Mouse (Mus musculus) embryonic facial prominence, embryonic 14.5 days (tissue): ENCODE data around the gene Lrrc58. TPM values are rescaled to one million over a fixed set of nuclear protein-coding genes. Genes with fewer than 3 reads are reported as not detected.

Experiments used
- ATAC-seq: fragments of 200-750 bp; cut with Nextera tagmentation; 2 replicates; pipeline ENCODE4 v1.8.0; 2017; ENCODE audit warnings: low read depth, moderate number of reproducible peaks, moderate TSS enrichment
- DNase-seq: peaks from one replicate; pipeline ENCODE4 v3.0.0-alpha.2; 2015; ENCODE audit warnings: low spot score
- H3K27ac ChIP-seq: fragments of 300-500 bp; sonication (generic); replicated peaks from 2 replicates; pipeline ENCODE4 v1.5.1; 2014; ENCODE audit warnings: low read depth, mild to moderate bottlenecking, low read length, moderate library complexity
- H3K27me3 ChIP-seq: fragments of 300-500 bp; sonication (generic); replicated peaks from 2 replicates; pipeline ENCODE4 v1.6.1; 2014; ENCODE audit warnings: low read length; ENCODE audit not compliant: control insufficient read depth, insufficient read depth
- H3K36me3 ChIP-seq: fragments of 300-500 bp; sonication (generic); 2 replicates; pipeline ENCODE4 v1.6.1; 2014; ENCODE audit warnings: low read length, mixed read lengths; ENCODE audit not compliant: control insufficient read depth, insufficient read depth
- H3K4me1 ChIP-seq: fragments of 300-500 bp; sonication (generic); 2 replicates; pipeline ENCODE4 v1.6.1; 2014; ENCODE audit warnings: antibody characterized with exemption, low read length; ENCODE audit not compliant: control insufficient read depth, insufficient read depth
- H3K4me2 ChIP-seq: fragments of 300-500 bp; sonication (generic); 2 replicates; pipeline ENCODE4 v1.6.1; 2014; ENCODE audit warnings: low read depth, mild to moderate bottlenecking, low read length, moderate library complexity, mixed read lengths
- H3K4me3 ChIP-seq: fragments of 300-500 bp; sonication (generic); 2 replicates; pipeline ENCODE4 v1.5.1; 2014; ENCODE audit warnings: low read depth, mild to moderate bottlenecking, low read length
- H3K9ac ChIP-seq: fragments of 300-500 bp; sonication (generic); 2 replicates; pipeline ENCODE4 v1.6.1; 2014; ENCODE audit warnings: low read depth, mild to moderate bottlenecking, low read length, moderate library complexity, mixed read lengths
- H3K9me3 ChIP-seq: fragments of 300-500 bp; sonication (generic); 2 replicates; pipeline ENCODE4 v1.6.1; 2016; ENCODE audit warnings: low read length; ENCODE audit not compliant: control insufficient read depth
- WGBS: fragments of 180-500 bp; shearing (Covaris S2); extraction: QIAGEN DNeasy Blood & Tissue Kit; methylation state at CpG from one replicate; pipeline ENCODE4 v1.1.7; 2014; 5-methylcytosine and 5-hydroxymethylcytosine counted together
- polyA plus RNA-seq: library from polyadenylated mRNA; unstranded; fragments of >200 nt; fragmentation: Nextera tagmentation; extraction: Ambion mirVana; gene quantifications from 2 replicates; pipeline ENCODE4 v1.2.1, GENCODE M21; 2014

The Lrrc58 gene
- polyA plus RNA-seq, 1 experiment from 2014 or later: 52.4 TPM

- H3K4me3 ChIP-seq: no peak overlapping the region
- WGBS: 38% methylated on average over 2 of the region's 2 CpGs
- no peak overlapping the region for H3K9ac ChIP-seq
- H3K4me1 ChIP-seq: peaks cover 3% of the 10 kb centered on the region; the same call in 1 of the 2 replicates
- no peak for DNase-seq
- H3K4me2 ChIP-seq: no peak overlapping the region
- no peaks in the 10 kb centered on the region for H3K9me3 ChIP-seq
- ATAC-seq: no peak
- no peaks in the 10 kb centered on the region for H3K27me3 ChIP-seq
- H3K27ac ChIP-seq: no peak overlapping the region
- H3K36me3 ChIP-seq: no peaks in the 10 kb centered on the region
Measured at GRCm38 (mm10) chr16:37899357-37899756, 31.2 kb downstream of the Lrrc58 start.

- DNase-seq: no peak
- WGBS: 45% methylated on average over 11 of the region's 11 CpGs
- H3K4me3 ChIP-seq: no peak overlapping the region
- H3K27ac ChIP-seq: no peak overlapping the region
- H3K4me2 ChIP-seq: no peak overlapping the region
- H3K9me3 ChIP-seq: no peaks in the 10 kb centered on the region
- H3K9ac ChIP-seq: no peak overlapping the region
- no peaks in the 10 kb centered on the region for H3K27me3 ChIP-seq
- ATAC-seq: no peak
- H3K4me1 ChIP-seq: peaks cover 3% of the 10 kb centered on the region; the same call in 1 of the 2 replicates
- no peaks in the 10 kb centered on the region for H3K36me3 ChIP-seq
Measured at GRCm38 (mm10) chr16:37901318-37901717, 33.1 kb downstream of the Lrrc58 start.

GRCm38 (mm10) chr16:37906456-37906855, 38.3 kb downstream of the Lrrc58 start:
- Histone ChIP-seq H3K4me2 (no peak overlapping the region), H3K27me3 (no peaks in the 10 kb centered on the region), H3K27ac (no peak overlapping the region), H3K36me3 (no peaks in the 10 kb centered on the region), H3K4me1 (no peaks in the 10 kb centered on the region), H3K9ac (no peak overlapping the region), H3K9me3 (peaks cover 1% of the 10 kb centered on the region; the same call in 1 of the 2 replicates), H3K4me3 (no peak overlapping the region)
- 100% methylated on average over 3 of the region's 3 CpGs for WGBS
- DNase-seq (no peak), ATAC-seq (no peak)

GRCm38 (mm10) chr16:37911086-37911485, 42.9 kb downstream of the Lrrc58 start:
- H3K27ac ChIP-seq: no peak overlapping the region
- no peak for ATAC-seq
- 80% methylated on average over 1 of the region's 1 CpGs for WGBS
- peaks cover 4% of the 10 kb centered on the region; the same call in 1 of the 2 replicates for H3K9me3 ChIP-seq
- DNase-seq: no peak
- H3K4me3 ChIP-seq: no peak overlapping the region
- H3K27me3 ChIP-seq: peaks cover 8% of the 10 kb centered on the region
- no peaks in the 10 kb centered on the region for H3K36me3 ChIP-seq
- H3K4me1 ChIP-seq: no peaks in the 10 kb centered on the region
- no peak overlapping the region for H3K4me2 ChIP-seq
- no peak overlapping the region for H3K9ac ChIP-seq

GRCm38 (mm10) chr16:37916138-37916817, 48.1 kb downstream of the Lrrc58 start, which contains the start of gene Gpr156:
TSS of gene Gpr156 (plus strand) at chr16:37916496.
- H3K4me3 ChIP-seq: peak within 1 kb of the TSS; percentile 57
- peak within 1 kb of the TSS; percentile 67 for H3K9ac ChIP-seq
- 4% methylated on average over 30 of the region's 53 CpGs for WGBS
- ATAC-seq: peak; percentile 90
- peak; percentile 54 for DNase-seq
- peaks cover 4% of the 10 kb centered on the region; the same call in 1 of the 2 replicates for H3K9me3 ChIP-seq
- 0 out of 2 replicates have a peak, but pooled peaks cover 7% of the 10 kb centered on the region for H3K4me1 ChIP-seq
- H3K4me2 ChIP-seq: peak within 1 kb of the TSS; percentile 98
- H3K27me3 ChIP-seq: peaks cover 17% of the 10 kb centered on the region
- H3K27ac ChIP-seq: no peak within 1 kb of the TSS
- H3K36me3 ChIP-seq: no peaks in the 10 kb centered on the region

- H3K9ac ChIP-seq: peak overlapping the region; percentile 67; the same call in 1 of the 2 replicates
- 0 out of 2 replicates have a peak, but pooled peaks cover 7% of the 10 kb centered on the region for H3K4me1 ChIP-seq
- WGBS: 15% methylated on average over 7 of the region's 7 CpGs
- no peak overlapping the region for H3K27ac ChIP-seq
- ATAC-seq (no peak; the same call in 1 of the 2 replicates), DNase-seq (no peak)
- peaks cover 17% of the 10 kb centered on the region for H3K27me3 ChIP-seq
- H3K9me3 ChIP-seq: no peaks in the 10 kb centered on the region
- peak overlapping the region; percentile 98 for H3K4me2 ChIP-seq
- H3K4me3 ChIP-seq: peak overlapping the region; percentile 57
- no peaks in the 10 kb centered on the region for H3K36me3 ChIP-seq
Measured at GRCm38 (mm10) chr16:37916818-37917201, 48.6 kb downstream of the Lrrc58 start.

- Histone ChIP-seq H3K27me3 (peaks cover 17% of the 10 kb centered on the region), H3K27ac (no peak overlapping the region), H3K4me2 (no peak overlapping the region), H3K4me1 (0 out of 2 replicates have a peak, but pooled peaks cover 7% of the 10 kb centered on the region), H3K4me3 (no peak overlapping the region), H3K9me3 (no peaks in the 10 kb centered on the region), H3K9ac (no peak overlapping the region), H3K36me3 (no peaks in the 10 kb centered on the region)
- ATAC-seq (no peak), DNase-seq (no peak)
- WGBS: 87% methylated on average over 6 of the region's 6 CpGs
Measured at GRCm38 (mm10) chr16:37919000-37919399, 50.8 kb downstream of the Lrrc58 start.

GRCm38 (mm10) chr16:37920842-37921409, 52.7 kb downstream of the Lrrc58 start:
- Histone ChIP-seq H3K27me3 (peaks cover 11% of the 10 kb centered on the region; the same call in 1 of the 2 replicates), H3K27ac (no peak overlapping the region), H3K4me3 (no peak overlapping the region), H3K9ac (no peak overlapping the region), H3K4me2 (no peak overlapping the region), H3K9me3 (no peaks in the 10 kb centered on the region), H3K36me3 (no peaks in the 10 kb centered on the region), H3K4me1 (peaks cover 9% of the 10 kb centered on the region; the same call in 1 of the 2 replicates)
- WGBS: 60% methylated on average over 8 of the region's 8 CpGs
- no peak for ATAC-seq
- no peak for DNase-seq
